Mouse (Mus musculus) right cerebral cortex, postnatal 36 days (tissue): ENCODE measurements around the gene Utrn.

Experiments
- DNase-seq, 2 experiments: peaks; one replicate each; pipeline ENCODE4 v3.0.0; 2022; ENCODE audit warnings: low spot score in 2 of 2, mixed read lengths in 1 of 2

Gene Utrn

DNA sequence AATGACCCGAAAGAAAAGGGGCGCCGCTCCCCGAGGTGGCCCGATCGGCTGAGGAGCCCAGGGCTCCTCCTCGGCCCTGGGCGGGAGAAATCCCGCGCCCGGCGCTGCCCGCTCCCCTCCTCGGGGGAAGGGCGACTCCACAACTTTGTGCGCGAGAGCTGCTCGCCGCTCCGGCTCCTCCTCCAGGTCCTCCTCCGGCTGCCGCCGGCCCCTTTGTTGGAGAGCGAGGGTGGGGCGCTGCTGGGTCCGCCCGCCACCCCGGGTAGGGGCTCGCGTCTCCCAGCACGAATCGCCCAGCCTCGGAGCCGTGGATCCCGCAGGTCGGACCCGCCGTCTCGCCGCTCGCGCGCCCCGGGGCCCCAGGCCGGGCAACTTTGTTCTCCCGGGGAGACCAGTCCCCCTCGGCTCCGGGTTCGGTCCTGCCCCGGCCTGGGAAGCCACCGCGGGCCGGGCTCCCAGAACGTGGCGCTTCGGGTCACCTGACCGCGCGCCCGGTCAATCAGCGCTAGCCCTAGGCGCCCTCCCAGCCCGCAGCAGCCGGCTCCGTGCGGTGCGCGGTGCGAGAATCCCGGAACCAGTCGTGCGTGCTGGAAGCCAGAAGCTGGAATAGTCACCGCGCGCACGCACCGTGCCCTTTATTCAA, at the start of gene Utrn:
TSS of gene Utrn (minus strand) at position 337 of the 643 bp plus-strand sequence.
- peak in 1 of 2 experiments; percentile 26 for DNase-seq

DNA sequence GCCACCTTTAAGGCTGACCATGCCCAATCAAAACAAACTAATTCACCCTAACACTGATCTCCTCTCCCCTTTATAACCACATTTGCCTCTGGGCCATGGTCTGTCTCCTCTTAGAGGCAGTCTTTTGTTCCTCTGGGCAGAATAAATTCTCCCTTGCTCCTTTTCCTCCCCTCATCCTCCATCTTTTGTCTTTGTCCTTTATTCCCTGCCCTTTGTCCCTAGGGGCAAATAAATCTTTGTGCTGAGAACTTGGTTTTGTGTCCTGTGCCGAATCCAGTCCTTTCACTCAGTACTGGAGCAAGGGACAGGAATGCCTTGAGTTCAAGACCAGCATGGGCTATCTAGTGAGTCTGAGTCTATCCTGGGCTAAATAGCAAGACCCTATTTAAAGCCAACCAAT, 48.5 kb upstream of the Utrn start:
- DNase-seq: no peak

DNA sequence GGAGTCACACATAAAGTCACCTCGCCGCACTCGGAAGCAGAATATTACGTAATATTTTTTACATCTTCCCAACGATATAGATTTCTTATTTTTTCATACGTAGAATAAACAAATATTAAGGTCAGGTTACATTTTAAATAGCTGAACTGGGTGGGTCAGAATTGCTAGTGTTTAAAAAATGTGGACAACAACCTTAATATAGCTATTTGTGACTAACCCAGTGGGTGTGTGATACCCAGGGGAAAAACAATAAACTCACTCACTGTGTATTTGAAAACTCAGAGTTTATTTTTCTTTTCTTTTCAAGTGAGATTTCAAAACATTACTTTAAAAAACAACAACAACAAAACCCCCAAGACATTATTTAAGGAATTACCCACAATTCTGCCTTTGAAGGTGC, 47.2 kb upstream of the Utrn start:
- no peak for DNase-seq

DNA sequence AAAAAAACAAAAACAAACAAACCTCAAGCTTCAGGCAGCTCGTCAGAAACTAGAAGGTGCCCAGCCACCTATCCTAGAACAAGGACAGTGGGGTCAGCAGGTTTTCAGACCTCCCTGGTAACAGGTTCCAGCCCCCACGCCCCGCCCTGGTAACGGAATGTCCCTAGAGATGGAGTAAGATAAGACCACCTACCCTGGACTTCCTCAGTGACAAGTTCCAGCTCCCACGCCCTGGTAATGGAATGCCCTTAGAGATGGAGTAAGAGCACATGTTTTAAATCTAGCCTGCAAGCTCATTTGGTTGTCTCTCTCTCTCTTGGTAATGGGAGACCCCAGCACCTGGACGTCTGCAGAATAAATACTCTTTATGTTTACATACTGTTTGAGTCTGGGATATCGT, 46.7 kb upstream of the Utrn start:
- no peak for DNase-seq

DNA sequence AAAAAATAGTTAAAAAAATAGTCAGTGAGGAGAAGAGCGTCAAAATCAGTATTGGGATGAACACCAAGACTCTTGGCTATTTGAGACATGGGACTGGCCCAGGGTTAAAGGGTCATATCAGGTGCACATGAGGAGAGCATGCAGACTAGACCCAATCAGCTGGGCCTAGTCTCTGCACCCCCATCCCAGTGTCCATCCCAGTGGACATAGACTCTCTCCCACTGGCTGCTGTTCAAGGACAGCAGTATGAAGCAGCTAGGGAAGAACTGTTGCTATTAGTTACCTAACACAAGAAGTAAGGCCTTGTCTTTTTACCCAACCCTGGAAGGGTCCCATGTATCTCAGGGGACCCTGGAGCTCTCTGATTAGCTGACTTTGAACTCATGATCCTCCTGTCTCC, 45.0 kb upstream of the Utrn start:
- no peak for DNase-seq

DNA sequence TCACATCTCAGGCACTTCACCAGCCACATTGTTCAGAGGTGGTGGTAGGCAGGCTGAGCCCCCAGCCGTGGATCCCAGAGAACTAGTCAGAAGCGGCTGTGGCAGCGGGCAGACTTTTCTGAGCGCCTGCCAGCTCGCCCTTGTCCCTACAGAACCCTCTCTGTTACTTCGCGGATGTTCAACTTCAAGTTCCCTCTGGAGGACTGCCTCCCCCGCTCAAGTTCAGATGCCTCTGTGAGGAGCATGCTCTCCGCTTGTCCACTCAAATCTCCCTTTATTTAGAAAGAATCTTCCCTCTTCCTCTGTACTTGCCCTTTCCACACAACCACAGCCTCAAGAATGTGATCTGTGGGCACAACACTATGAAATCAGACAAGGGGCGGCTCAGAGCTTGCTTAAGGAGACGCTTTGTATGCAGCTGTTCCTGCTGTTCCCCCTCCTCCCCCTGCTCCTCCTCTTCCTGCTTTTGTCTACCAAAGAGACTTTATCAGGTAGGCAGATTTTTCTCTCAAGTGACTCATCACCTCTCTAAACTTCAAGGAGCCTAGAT, 42.9 kb upstream of the Utrn start:
- peak; percentile 12 to 16 for DNase-seq

DNA sequence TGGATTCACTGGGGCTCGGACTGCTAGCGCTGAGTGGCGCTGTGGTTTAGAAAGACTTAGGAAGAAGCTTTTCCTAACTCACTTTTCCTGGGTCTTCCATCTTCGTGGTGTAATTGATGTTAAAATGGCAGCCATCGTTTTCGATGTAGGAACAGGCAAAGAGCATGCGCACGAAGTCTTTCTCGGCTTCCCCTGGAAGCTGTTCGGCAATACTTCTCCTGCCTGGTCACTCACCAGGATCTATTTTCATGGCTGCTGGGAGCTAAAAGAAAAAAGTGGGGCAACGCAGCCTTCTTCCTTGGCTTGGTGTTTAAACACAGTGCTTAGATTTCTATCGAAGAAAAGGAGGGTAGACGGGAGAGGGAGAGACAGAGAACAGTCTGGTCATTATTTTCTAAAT, 42.3 kb upstream of the Utrn start:
- DNase-seq: no peak

DNA sequence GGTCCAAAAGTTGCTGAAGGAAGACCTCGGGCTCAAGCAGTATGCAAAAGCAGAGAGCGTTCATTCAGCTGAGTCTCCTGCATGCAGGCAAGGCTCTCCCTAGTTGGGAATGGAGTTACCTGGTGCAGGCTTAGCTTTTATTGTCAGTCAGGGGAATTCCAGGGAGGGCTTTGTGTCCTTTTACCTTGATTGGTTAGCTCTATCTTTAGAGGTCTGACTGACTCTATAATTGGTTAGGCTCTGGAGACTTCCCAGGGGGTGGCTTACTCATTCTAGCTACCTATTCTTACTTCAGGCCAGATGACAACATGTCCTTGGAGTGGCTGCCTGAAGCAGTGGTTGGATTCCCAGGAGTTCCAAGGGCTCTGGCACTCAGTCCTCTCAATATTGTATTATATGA, 40.7 kb upstream of the Utrn start:
- DNase-seq: no peak

DNA sequence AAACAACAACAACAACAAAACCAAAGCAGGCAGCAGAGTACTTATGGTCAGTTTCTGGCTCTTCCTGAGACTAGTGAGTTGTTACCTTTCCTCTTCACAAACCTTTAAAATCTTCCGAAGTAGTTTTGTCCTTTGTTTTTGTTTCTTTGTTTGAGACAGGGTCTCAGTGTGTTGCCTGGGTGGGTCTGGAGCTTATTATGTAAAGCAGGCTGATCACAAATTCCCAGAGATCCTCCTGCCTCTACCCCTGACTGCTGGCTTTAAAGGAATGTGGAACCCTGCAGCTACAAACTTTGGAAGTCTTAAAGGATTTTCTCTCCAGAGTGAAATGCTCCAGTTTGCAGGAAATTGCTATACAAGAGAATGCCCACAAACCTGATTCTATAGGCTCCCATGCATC, 40.0 kb upstream of the Utrn start:
- no peak for DNase-seq

DNA sequence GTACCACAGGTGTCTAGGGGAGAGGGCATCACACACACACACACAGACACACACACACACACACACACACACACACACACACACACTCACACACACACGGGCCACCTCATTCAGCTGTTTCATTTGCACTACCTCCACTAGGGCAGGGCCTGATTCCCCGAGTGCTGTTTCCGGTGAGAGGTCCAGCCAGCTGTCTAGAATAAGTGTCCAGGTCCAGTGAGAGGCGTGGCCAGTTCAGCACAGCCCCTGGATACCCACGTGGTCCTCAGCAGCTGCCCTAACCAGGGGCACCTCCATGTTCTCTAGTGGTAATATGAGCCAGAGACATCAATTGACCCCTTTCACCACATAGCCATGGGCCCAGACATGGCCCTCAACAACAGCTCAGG, 35.0 kb upstream of the Utrn start:
- no peak for DNase-seq

DNA sequence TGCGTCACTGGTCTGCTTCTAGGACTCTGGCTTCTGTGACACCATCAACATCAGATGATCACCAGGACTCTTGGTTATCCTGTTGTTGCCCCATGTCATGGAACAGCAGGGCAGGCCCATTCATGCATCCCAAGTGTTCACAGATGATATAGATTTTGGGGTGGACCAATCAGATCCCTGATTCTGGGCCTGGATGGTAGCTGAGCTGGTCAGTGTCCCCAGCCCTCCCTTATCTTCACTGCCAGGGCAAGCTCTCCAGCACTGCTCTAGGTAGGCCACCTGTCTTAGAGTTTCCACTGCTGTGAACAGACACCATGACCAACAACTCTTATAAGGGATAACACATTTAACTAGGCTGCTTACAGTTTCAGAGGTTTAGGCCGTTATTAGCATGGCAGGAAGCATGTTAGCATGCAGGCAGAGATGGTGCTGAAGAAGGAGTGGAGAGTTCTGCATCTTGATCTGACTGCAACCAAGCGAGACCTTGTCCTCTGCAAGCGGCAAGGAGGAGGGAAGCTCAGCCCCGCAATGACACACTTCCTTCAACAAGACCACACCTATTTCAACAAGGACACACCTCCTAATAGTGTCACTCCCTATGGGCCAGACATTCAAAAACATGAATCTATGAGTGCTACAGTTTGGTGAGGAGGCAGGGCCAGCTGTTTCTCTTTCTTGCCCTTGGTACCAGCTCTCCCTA, 34.4 kb upstream of the Utrn start:
- DNase-seq: no peak

DNA sequence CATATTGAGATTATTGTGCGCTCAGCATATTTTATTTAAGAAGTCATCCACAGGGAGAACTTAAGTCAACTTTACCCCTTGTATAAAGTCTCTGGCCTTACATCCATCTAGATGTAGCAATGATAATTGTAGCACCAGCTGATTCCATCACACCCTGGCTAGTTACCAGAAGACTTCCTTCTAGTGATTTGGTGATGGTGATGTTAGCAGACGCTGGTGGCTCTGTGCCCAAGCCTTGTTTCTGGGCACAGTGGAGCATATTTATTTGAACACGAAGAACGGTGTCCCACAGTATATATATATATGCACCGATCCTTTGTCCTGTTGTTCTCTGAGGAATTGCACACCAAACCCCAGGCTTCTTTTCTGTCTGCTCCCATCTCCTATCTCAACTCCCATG, 30.7 kb upstream of the Utrn start:
- no peak for DNase-seq

DNA sequence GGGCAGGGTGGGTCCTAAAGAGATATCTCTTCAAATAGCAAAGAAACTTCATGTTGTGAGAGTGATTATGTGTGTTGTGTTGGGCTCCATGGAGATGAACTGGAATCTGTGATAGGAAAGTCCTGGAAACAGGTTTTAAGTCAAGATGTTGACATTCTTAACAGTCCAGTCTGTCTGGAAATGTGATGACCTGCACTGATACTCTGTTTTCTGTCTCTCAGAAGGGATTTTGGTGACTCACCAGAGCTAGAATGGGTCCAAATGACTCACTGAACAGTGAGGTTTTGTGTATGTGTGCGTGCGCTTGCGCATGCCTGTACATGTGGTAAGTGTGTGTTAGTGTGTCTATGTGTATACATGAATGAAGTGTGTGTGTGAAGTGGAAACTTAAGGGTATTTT, 24.2 kb upstream of the Utrn start:
- DNase-seq: no peak

DNA sequence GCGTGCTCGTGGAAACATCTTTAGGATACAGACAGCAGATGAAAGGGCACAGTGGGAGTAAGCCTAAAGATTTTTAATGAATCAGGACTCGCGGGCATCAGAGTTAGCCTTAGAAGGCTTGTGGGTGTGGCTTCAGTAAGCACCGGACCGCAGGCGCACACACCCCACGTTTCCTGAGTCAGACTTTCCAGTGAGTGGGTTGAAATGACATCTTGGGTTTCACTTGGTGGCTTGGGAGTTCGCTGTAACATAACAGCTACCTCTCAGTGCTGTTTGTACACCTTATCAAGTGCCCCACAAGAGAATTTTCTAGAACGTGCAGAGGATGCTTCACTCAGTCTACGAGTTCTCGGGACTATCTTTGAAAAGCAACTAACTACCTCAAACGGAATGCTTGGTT, 19.2 kb upstream of the Utrn start:
- no peak for DNase-seq

DNA sequence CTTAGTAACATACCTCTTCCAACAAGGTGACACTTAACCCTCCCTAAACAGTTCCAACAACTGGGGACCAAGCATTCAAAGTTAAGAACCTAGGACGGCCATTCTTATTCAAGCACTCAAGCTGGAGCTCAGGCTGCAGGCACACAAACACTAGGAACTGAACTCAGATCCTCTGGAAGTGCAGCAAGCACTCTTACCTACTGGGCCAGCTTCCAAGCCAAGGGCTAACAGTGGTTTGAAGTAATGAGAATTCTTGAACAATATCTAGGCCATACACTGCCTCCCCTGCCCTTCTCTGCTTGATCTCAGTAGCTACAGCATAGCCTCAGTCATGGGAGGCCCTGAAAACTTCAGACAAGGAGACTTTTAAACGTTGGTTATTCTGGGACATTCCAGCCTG, 18.6 kb upstream of the Utrn start:
- DNase-seq: no peak

DNA sequence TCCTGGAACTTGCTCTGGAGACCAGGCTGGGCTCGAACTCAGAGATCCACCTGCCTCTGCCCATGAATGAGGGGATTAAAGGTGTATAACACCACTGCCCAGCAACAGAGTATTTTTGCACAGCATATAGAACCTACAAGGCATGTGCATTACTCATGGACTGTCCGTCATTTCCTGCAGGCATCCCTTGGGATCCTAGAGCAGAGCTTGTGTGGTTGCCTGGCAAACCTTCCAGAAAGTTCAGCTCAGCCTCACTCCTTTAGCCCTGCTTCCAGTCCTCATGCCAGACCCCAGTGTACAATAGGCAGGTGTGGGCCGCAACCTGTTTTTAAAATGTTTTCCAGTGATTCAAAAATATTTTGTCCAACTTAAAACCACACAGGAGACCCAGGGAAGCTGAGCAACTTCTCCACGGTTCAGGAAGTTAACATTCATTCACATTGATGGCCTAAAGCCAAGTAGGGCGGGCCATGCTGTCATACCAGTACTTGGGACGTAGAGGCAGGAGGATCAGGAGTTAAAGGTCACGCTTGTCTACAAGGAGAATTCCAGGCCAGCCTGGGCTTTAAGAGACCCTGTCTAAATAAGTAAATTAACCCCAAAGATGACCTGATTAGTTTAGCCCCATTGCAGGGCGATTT, 15.3 kb upstream of the Utrn start:
- no peak for DNase-seq

DNA sequence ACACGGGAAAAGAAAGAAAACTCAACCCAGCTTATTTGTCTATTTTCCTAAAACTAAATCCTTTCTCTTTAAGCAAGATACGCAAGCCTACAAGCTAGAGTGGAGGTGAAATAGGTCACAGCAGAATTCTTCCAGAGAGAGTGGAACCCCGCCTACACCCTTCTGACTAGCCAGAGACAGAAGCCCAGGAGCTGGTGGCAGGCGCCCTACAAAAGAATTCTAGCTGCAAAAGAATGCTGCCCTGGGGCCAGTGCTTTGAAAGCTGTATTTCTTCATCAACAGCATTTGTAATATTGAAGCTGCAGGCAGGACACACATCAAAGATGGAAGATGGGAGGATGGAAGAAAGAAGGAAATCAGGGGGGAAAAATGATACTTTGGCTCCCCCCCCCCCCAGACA, 12.7 kb upstream of the Utrn start:
- DNase-seq: no peak

DNA sequence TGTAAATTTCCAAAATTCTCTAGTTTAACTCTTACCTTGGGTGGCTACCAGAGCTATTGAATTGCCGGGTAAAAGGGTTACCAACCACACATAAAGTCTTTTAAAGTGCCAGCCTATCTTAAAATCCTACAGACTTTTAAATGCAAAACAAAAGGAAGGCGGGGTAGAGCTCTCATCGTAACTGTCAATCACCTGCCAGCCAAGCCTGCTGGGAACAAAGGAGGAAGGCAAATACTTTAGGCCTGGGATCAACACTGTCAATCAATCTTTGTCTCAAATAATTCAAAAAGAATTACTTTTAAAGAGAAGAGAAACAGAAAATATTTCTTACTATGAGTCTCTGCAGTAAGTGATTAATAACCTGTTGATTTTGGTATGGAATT, 10.1 kb upstream of the Utrn start:
- DNase-seq: no peak

DNA sequence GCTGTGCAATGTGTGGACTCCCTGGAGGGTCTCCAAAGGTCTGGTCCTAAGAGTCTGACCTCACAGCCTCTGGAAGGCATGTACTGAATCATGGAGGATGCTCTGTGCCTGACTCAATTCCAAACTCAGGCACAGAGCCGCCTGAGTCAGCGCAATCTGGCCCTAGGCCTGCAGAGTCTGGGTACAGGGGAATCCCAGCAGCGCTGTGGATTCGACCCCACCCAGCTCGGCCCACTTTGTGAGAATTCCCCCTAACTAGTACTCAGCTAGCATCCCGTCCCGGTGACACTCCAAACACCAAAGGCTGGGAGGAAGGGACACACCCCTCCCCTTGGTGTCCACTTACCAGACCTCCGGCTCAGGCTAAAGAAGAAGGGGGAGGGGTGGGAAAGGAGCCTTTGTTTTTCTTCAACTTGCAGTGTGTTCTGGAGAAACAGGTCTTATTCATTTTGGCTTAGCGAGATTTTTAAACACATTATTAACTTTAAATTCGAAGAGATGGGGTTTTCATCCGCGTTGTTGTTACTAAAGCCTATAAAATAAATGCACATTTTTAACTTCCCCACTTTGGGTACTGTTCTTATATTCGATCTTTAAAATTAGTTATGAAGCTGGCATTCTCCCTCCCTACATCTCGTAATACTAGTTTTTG, 9.6 kb upstream of the Utrn start:
- DNase-seq: no peak

DNA sequence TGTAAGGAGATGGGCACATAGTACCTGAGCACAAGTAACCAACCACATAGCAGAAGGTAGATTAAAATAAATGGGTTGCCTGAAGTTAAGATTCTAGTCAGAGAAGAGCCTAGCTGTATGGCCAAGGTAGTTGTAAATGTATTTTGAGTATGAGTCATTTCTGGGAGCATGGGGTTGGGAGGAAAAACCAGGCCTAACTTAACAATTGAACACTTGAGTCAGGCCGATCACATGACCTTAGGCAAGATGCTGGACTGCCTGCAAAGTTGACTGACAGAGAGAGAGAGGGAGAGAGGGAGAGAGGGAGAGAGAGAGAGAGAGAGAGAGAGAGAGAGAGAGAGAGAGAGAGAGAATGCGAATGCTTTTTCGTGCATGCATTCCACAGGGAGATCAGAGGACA, 7.3 kb upstream of the Utrn start:
- no peak for DNase-seq

DNA sequence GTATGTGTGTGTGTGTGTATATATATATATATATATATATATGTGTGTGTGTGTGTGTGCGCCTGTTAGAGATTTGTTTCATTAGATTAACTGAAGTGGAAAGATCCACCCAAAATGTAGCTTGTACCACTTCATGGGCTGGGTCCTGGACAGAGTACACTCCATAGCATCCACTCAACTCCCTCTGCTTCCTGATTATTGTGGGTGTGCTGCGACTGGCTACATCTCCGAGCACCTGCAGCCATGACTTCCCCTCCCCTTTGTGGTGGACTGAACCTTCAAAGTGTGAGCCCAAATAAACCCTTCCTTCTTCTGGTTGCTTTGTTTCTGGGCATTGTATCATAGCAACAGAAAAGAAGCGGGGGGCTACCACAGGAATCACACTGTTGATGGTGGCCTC, 6.2 kb upstream of the Utrn start:
- no peak for DNase-seq

DNA sequence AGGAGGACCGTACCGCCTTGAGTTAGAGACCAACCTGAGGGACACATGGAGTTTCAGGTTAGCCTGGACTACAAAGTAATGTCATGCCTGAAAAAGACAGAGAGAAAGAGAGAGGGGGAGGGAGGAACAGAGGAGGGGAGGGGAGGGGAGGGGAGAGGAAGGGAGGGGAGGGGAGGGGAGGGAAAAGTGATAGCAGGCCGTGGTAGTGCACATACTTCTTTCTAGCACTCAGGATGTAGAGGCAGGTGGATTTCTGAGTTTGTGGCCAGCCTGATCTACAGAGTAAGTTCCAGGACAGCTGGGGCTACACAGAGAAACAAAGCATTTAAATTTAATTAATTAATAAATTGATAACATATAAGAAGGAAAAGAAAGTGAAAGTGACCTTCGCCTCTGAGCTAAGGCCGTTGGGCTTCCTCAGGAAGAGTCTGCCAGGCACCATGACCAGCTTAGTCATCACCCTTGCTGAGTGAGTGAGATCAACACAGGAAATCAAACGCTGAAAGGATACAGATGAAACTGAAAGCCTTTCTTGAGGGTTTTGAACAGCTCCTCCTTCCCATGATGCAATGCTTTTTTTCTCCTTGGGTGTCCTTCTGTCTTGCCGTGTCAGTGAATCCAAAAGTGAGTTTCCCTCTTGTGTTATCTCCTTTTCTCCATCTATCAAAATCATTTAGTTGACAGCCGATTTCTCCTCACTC, 5.6 kb upstream of the Utrn start:
- DNase-seq: no peak
